Mouse (Mus musculus) adrenal gland, adult 2 months (tissue): ENCODE measurements at regions not wholly inside any gene's neighbourhood (a gene's known extent, or its start where the extent isn't known, plus 50 kb on each side); places are given as distances from the start of the nearest gene placed in this dataset.

ENCODE experiments used
- DNase-seq: peaks from one replicate; pipeline ENCODE4 v3.0.0; 2021

GRCm38 (mm10) chr13:25333803-25334202, 63.5 kb upstream of the Nrsn1 start:
- DNase-seq: no peak
